Mouse (Mus musculus) cerebellum, postnatal 4 days (tissue): ENCODE results near the gene Nck2.

Source experiments
- DNase-seq, 2 experiments: peaks; one replicate each; pipeline ENCODE4 v3.0.0; 2022; ENCODE audit warnings: low spot score in 2 of 2, mixed read lengths in 1 of 2

Gene Nck2

DNA sequence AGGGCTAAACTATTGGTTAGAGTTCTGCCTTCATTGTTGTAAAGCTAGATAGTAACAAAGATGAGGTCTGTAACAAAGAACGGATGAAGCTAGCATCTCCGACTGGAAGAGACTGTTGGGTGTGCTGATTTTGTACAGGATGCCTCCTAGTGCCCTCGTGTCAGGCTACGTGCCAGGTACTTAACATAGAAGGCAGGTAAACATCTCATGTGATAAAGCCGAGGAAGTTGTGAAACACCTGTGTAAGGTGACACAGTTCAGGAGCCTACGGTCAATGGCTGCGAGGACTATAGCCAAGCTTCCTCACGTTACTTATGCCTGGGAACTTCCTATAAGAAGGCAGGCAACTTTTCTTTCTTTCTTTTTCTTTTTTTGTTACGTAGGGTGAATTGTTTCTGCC is at the start of gene Nck2:
Gene Nck2, plus strand, starts transcription at position 49 of the 400 bp plus-strand sequence.
- DNase-seq: no peak

DNA sequence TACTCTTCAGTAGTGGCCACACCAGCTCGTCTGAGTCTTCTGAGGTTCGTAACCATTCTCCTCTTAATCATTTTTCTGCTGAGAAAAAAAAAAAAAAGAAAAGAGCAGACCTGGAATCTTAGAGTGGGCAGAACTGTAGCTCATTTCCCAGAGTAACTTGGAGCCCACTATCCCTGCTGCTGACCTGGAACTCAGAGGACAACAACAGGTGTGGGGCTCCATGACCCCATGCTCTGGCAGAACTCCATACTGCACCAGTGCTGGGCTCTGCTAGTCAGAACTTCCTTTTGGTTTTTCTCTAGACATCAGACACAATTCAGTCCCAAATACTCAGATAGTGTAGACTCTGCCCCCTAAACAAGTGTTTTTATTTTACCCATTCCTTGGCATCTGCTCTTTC is 49.3 kb upstream of the Nck2 start:
- DNase-seq: no peak

- DNase-seq: no peak
These were observed 48.6 kb upstream of the Nck2 start for GRCm38 (mm10) chr1:43395799-43396198.

DNA sequence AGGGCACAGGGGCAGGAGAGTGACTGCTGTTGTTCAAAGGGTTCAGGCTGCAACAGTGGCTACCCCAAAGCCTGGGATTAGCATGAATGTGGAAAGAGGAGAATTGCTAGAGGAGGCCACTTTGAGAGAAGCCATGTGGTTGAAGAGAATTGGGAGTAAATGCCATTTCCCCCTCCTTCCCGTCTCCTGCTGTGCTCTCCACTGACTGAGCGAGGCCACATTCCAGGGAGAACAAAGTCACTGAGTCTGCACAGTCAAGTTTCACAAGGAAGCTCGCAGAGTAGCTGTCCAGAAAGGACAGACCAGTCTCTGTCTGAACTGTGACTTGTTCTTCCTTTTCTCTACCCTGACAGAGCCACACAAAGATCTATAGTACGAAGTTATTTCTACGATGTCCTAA is 47.9 kb upstream of the Nck2 start:
- no peak for DNase-seq

DNA sequence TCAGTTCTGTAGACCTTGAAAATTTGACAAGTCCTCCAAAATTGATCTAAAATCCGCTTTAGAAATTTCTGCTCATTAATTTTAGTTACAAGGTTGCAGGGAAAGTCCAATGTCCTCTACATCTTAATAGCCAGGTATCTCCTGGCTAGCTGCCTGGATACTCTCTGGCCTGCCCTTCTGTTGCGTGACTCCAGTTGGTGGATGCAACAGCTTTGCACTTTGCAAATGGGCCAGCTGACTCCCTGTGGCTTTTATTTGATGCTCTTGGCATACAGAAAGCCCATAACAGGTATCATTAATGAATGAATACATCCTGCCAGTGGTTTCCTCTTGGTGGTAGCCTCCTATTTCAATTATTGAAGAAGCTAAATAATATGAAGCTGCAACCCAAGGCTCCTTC is 47.3 kb upstream of the Nck2 start:
- DNase-seq: no peak

- DNase-seq: no peak
These were observed 45.4 kb upstream of the Nck2 start for GRCm38 (mm10) chr1:43398738-43399601.

DNA sequence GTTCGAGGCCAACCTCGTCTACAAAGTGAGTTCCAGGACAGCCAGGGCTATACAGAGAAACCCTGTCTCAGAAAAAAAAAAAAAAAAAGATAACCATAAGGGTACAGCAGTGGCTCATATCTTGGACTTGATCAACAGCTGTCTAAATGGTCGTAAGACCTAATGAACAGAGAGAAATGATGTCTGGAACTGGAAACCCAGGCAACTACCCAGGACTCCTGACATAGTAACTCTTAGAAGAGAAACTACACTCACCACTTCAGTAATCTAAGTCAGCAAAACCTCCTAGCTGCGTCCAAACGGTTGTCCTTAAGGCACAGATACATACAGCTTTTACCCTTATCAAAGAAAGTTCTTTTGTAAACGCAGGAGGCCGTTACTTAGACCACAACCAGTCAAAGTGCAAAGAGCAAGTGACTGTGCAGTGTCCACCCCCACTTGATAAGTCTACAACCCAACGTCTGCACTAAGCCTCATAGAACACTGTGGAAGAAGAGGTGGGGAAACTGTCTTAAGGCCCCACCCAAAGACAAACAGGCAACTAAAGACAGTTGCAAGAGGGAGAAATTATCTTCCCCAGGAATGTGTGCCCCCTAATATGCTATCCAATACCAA is 44.7 kb upstream of the Nck2 start:
- no peak for DNase-seq

DNA sequence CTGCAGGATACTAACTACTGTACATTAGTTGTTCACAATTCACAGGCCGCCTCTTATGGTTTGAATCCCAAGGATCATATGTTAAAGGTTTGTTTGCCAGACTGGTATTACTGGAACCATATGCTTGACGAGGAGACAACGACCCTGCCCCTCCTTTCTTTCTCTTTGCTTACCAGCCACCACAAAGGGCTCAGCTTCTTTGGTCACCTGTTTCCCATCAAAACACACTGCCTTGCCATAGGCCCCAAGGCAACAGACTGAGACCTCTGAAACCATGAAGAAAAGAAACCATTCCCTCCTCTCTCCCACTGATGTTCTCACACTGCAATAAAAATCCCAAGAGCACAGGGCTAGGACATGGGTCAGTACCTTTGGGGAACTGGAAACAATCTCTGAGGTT is 43.7 kb upstream of the Nck2 start:
- DNase-seq: no peak

GRCm38 (mm10) chr1:43403341-43403740 is 41.0 kb upstream of the Nck2 start:
- no peak for DNase-seq

DNA sequence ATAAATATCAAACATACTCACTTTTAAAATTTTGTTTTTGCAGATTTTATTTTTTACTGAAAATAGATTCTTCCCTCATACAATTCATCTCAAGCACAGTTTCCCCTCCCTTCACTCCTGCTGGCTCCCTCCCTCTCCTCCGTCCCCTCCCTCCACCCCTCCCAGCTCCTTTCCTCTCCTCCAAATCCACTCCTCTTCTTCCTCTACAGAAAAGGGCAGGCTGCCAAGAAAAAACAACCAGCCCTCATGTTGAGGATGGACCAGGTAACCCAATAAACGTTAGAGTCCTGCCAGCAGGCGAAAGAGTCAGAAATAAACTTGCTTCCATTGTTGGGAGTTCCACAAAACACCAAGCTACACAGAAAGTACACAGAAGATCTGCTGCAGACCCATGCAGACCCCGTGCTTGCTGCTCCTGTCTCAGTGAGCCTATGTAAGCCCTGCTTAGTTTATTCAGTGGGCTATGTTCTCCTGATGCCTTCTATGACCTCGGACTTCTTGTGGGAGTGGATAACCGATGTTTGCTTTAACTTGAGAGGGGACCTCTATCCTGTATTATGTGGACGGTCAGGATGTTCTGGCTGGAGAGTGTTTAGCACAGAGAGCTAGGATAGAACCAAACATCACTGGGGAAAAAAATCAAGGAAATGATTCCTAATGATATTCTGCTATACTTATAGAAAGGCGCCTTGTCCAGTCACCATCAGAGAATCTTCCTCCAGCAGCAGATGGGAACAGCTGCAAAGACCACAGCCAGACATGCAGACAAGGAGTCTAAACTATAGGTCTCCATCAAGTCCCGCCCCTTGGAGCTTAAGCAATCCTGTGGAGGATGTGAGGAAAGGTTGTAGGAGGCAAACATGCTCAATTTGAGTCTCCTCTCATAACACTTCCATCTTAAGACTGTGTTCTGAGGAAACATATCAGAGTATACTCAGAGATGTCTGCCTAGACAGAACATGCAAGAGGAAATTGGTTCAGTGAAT is 39.4 kb upstream of the Nck2 start:
- DNase-seq: no peak

- no peak for DNase-seq
These were observed 35.4 kb upstream of the Nck2 start for GRCm38 (mm10) chr1:43409019-43409418.

DNA sequence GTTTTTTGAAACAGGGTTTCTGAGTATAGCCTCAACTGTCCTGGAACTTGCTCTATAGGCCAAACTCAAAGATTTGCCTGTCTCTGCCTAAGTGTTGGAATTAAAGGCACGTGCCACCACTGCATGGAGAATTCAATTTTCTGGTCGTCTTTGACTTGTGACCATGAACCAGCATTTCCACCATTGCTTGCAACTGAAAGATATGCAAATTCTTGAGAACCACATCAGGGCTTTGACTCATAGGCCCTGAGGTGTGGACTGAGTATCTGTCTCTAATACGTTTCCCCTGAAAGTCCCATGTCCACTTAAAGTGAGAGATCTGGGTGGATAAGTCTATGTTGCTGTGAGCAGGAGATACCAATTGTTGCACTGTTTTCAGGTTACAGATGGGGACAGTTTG is 31.6 kb upstream of the Nck2 start:
- DNase-seq: no peak

DNA sequence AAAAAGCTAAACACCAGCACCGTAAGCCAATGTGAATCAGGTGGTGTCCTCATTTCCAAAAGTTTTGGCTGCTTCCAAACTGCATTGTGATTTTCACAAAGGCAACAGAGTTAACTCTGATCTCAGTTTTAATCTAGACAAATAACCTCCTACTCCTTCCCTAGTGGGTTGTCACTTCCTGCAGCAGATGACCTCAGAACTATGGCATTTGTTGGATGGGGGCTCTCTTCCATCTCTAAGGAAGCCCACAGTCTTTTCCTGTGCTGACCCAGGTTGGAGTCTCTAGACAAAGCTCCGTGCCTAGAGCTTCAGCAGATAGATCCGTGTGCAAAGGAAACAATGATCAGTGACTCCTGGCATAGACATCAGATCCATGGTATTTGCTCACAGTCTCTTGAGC is 31.1 kb upstream of the Nck2 start:
- no peak for DNase-seq

DNA sequence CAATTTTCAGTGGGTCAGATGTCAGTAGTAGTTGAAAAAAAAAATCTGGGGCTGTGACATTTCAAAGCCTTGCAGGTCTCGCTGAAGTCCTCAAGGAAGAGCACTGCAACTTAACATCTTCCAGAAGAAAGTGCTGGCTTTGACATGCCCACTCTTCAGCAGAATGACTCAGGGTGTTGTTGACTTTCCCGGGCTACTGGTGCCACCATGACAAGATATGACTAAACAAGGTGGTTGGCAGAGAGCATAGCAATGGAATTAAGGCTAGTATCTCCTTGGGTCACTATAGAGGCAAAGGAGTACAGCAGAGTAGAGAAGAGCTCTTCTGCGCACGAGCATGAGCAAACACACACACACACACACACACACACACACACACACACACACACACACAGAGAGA is 30.6 kb upstream of the Nck2 start:
- no peak for DNase-seq

GRCm38 (mm10) chr1:43414228-43414627 is 30.2 kb upstream of the Nck2 start:
- no peak for DNase-seq

GRCm38 (mm10) chr1:43414971-43415370 is 29.4 kb upstream of the Nck2 start:
- DNase-seq: no peak

DNA sequence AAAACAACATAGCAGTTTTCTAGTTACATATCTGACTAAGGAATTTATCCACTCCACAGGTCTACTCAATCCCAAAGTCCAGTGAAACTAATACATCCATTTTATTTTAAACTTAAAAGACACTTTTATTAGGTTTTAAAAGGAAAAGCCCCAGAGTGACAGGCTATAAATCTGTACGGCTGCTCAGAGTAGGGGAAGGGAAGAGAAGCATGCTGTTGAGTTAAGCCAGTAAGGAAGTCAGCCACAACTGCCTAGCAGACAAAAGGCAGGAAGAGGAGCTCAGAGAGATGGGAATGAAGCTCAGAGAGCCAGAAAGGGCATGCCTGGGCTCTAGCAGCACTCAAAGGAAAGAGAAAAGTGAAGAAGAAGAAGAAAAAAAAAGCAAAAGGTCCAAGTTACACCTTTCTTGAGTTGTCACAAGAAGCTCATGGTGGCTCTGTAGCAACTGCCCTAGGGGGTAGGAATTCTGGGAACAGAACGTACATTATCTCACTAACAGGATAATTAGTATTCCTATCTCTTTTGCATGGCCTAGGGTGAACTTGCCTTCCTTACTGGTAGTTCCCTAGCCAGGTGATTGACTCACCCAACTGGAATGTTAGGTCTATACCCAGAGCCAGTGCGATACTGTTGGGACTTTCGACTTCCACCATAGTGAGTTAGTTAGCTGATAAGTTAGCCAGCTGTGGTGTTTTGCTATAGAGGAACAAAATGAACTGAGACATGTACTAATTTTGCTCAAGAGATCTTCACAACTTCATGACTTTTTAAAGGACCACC is 21.2 kb upstream of the Nck2 start:
- DNase-seq: no peak

DNA sequence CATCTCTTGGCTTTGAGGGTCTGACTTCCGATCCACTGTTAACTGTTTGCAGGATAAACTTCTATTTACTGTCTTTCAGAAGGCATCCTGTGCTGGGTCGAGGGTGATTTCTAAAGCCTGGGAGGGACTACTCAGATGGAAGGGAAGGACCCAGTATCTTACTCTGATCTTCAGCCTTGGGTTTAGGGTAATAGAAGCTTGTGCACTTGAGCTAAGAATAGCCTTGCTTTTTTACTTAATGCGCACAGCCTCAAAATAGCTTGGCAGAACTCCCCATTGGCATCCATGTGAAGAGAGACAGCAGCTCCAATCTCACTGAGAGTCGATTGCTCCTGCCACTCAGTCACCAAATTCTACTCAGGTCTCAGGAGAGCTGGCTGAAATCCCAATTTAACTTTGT is 17.9 kb upstream of the Nck2 start:
- DNase-seq: no peak

DNA sequence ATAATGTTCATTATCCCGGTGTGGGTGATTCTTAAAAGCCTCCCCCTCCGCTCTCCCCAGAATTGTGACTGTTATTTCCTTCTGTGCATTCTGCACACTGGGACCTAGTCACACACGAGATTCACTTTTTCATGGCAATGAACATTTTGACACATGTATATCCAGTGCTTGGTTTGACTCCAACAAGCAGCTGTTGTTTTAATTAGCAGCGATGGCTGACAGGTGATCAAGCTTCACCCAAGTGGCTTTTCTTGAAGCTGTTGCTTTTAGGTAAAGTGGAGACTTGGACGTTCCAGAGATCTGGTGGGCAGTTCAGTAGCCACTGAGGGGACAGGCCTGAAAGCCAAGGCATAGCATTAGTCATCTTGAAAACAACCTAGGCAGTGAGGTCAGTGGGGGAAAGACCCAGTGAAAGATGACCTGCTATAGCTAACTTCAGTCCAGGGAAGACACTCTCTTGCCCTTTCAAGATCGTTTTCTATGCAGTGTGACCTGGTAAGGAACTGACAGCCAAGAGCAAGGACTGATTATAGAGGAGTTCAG is 17.3 kb upstream of the Nck2 start:
- DNase-seq: no peak

- no peak for DNase-seq
These were observed 14.2 kb upstream of the Nck2 start for GRCm38 (mm10) chr1:43429924-43430876.
